Mouse (Mus musculus): ENCODE data around the gene Fhdc1. TPM values are rescaled to one million over a fixed set of nuclear protein-coding genes. Genes with fewer than 3 reads are reported as not detected.

Gene Fhdc1
- total RNA-seq, 2 experiments from 2014 or later = 0.21 to 0.80 TPM

- peak; percentile 30 for DNase-seq (ENCODE audit: low spot score)
These were observed 44.8 kb downstream of the Fhdc1 start for GRCm38 (mm10) chr3:84435288-84436043.

GRCm38 (mm10) chr3:84432797-84433445 lies 47.3 kb downstream of the Fhdc1 start:
- DNase-seq (ENCODE audit: low spot score) = no peak

DNA sequence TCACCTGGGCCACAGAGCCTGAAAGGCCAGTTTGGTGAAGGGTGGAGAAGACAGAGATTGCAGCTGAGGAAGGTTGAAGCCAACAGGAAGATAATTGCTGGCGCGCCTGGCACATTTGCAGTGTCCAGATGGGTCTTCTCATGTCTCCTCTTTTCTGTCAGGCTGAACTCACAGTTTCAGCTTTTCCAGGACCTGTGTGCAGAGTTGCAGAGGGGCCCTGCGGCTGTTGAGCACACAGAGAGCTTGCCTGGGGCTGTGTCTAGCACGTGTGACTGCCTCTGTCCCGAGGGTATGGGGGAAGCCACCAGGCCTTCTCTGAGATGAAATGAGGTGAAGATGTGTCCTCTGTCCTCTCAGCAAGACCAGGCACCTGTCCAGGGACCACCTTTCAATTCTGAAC lies 49.0 kb downstream of the Fhdc1 start:
- no peak for DNase-seq (ENCODE audit: low spot score)

DNA sequence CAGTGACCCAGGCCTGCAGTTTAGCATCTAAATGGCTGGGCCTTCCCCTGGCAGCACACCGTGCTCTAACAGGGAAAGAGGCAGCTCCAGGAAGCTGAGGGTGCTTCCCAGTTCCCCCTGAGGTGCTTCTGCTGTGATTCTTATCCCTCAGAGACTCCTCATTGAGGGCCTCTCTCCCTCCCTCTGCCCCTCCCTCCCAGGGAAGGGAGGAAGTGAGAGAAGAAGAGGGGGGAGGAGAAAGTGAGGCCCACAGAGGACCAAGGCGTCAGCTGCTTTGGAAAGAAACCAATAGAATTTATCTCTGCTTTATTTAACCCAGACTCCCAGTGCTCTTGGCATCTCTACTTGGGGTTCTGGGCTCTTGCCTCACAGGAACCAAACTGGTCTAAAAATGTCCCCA lies 50.1 kb downstream of the Fhdc1 start:
- DNase-seq (ENCODE audit: low spot score) = no peak

GRCm38 (mm10) chr3:84428994-84429725 lies 51.1 kb downstream of the Fhdc1 start:
- peak; percentile 55 for DNase-seq (ENCODE audit: low spot score)

DNA sequence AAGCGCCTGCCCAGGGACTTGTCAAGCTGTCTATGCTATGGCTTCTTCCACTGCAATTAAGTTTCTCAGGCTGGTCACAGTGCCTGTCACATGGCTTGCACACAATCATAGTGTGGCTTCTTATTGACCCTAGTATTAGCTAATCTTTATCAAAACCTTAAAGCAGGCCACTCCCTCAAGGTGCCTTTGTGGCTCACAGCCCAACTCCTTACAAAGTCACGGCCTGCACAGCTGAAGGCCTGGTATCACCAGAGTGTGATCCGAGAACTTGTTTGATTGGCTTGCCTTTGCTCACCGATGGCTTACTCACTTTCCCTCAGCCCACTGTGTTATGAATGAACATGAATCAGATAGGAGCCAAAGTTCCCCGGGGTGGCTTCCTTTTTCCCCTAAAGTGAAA lies 52.5 kb downstream of the Fhdc1 start:
- DNase-seq (ENCODE audit: low spot score) = no peak

- DNase-seq (ENCODE audit: low spot score) = no peak
These were observed 57.9 kb downstream of the Fhdc1 start for GRCm38 (mm10) chr3:84422340-84422739.

GRCm38 (mm10) chr3:84413868-84414267 lies 66.4 kb downstream of the Fhdc1 start:
- DNase-seq (ENCODE audit: low spot score) = no peak

- no peak for DNase-seq (ENCODE audit: low spot score)
These were observed 67.3 kb downstream of the Fhdc1 start for GRCm38 (mm10) chr3:84412920-84413319.

DNA sequence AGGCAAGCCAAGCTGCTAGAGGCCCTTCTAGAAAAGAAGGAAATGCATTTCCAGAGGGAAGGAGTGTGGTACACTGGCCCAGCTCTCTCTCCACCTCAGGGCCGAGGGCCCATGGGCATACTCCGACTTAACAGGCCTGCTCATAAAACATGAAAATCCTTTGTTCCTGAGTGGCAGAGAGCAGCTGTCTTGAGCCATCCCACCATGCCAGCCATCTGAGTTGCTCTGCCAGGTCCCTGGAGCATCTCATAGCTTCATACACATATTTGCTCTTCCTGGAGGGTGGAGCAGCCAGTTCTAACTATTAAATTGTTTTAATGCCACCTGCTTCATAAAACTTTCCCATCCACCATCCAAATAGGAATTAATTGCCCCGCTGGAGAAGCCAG lies 70.8 kb downstream of the Fhdc1 start:
- no peak for DNase-seq (ENCODE audit: low spot score)

DNA sequence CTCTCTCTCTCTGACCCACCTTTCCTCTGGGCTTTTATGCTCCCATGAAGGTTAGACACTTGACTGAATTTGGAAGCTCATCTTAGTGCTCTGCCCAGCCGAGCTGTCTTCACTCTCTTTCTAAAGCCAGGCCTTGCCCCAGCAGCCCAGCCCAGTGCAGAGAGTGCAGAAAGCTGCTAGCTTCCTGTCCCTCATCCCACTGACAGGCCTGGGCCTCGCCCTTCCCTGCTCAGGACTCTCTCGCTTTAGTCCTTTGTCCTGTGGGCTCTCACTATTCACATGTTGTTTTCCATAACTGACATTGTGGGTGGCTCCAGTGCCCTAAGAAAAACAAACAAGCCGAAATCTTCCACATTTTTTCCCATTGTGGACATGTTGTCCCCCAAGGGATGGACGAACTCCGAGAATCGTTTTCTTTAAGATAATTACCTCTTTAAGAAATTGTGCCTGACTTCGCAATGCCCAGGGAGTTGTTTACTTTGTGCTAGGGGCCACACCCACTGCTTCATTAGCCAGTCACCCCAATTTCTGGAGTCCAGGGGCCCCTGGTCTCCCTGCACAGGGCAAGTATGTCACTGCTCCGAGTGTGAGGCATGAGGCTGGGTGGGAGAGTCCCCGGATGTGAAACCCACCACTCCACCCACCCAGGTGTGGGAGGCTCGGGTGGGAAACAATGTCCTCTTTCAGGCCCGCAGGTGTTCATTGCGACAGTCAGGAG lies 71.3 kb downstream of the Fhdc1 start:
- DNase-seq (ENCODE audit: low spot score) = no peak

GRCm38 (mm10) chr3:84405523-84405922 lies 74.7 kb downstream of the Fhdc1 start:
- no peak for DNase-seq (ENCODE audit: low spot score)

- DNase-seq (ENCODE audit: low spot score) = peak; percentile 13
These were observed 76.8 kb downstream of the Fhdc1 start for GRCm38 (mm10) chr3:84403389-84403788.

- DNase-seq (ENCODE audit: low spot score) = no peak
These were observed 77.5 kb downstream of the Fhdc1 start for GRCm38 (mm10) chr3:84402716-84403115.

DNA sequence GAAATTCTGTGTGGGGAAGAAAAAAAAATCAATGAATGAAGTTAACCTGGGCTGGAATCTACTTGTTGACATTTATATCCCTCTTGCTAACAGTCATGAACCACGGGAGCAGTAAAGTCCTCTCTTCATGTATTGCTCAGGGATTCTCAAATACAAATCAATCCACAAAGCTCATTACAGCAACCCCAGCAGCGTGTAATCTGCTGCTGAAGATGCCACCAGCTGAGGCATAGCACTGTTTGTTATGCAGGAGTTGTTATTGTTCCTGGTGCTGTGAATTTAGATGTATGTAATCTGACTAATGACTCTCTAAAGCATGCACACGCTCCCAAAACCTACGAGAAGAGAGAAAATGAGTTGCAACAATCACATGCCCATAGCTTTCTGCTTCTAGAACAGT lies 82.3 kb downstream of the Fhdc1 start:
- DNase-seq (ENCODE audit: low spot score) = no peak

GRCm38 (mm10) chr3:84396240-84396639 lies 84.0 kb downstream of the Fhdc1 start:
- no peak for DNase-seq (ENCODE audit: low spot score)

DNA sequence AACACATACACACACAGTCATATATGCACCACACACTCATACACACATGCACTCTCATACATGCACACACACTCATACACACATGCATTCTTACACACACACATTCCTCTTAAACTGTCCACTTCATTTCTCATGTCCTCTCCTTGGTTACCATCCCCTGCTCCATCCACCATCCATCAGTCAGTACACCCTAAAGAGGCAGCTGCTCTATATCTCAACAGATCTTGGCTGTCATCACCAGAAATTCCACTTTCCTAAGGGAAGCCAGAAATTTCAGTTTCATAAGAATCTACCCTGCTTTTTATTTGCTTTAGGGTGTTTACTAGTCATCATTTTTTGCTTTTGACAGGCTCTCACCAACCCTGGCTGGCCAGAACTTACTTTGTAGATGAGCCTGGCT lies 84.4 kb downstream of the Fhdc1 start:
- DNase-seq (ENCODE audit: low spot score) = no peak

GRCm38 (mm10) chr3:84394841-84395447 lies 85.3 kb downstream of the Fhdc1 start:
- DNase-seq (ENCODE audit: low spot score) = no peak

Measured in gastrocnemius, adult 18-20 months (tissue).